Mouse (Mus musculus) gastrocnemius, postnatal 4 days (tissue): ENCODE measurements at regions not wholly inside any gene's neighbourhood (a gene's known extent, or its start where the extent isn't known, plus 50 kb on each side); places are given as distances from the start of the nearest gene placed in this dataset.
"Not testable (repeated sequence)": the region's sequence is repeated elsewhere in the genome, so short reads cannot be mapped to it uniquely, and the experiment has no call there.

Experiments
- DNase-seq, 2 experiments: peaks; one replicate each; pipeline ENCODE4 v3.0.0; 2021 to 2022; ENCODE audit warnings: low spot score in 2 of 2, mixed read lengths in 2 of 2

DNA sequence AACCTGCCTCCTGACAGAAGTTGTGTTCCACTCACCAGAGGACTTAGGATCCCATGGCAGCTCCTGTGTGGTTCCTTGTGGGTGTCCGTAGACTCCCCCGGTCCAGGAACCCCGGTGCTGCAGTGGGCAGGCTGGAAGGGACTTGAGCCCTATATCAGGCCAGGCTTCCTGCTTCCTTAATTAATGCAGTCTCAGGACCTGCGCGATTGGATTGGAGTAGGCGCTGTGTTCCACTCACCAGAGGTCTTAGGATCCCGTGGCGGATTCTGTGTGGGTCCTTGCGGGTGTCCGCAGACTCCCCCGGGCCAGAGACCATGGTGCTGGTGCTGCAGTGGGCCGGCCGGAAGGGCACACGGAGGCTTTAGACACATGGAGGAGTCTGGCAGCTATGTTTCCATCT lies 288.7 kb downstream of the Fut8 start:
- DNase-seq, result not testable (repeated sequence)

DNA sequence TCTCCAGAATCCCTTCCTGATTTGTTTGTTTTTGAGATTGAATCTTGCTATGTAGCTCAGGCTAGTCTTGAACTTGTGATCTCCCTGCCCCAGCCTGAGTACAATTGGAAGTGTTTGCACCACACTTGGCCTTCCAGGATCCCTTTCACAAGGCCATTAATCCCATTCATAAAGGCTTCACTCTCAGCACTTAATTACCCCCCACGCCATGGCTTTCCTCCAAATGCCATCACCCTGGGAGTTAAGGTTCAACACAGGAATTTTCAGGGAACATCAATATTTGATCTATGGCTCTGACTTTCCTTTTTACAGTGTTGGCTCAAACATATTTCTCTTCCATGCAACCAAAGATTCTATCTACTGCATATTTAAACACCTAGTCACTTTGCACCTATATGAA lies 289.6 kb downstream of the Fut8 start:
- no peak for DNase-seq

- no peak for DNase-seq
Observed at GRCm38 (mm10) chr12:77527953-77528865, 290.3 kb downstream of the Fut8 start.

DNA sequence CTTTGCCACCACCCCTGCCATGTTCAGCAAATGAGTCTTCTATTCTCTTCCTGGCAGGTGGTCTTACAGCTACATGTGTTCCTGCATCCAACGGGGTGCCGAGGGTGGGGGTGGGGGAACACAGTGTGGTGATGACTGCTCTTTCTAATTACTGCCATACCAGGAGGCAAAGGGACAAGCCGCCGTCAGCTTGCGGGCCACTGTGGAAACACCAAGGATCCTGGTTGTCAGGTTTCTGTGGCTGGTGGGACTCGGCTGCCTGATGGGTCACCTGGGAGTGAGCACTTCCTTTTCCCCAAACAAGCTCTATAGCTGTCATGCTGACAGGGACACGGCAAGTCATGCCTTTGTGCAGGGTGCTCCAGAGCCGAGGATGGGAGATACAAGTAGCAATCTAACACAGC lies 290.9 kb downstream of the Fut8 start:
- DNase-seq, result no peak

DNA sequence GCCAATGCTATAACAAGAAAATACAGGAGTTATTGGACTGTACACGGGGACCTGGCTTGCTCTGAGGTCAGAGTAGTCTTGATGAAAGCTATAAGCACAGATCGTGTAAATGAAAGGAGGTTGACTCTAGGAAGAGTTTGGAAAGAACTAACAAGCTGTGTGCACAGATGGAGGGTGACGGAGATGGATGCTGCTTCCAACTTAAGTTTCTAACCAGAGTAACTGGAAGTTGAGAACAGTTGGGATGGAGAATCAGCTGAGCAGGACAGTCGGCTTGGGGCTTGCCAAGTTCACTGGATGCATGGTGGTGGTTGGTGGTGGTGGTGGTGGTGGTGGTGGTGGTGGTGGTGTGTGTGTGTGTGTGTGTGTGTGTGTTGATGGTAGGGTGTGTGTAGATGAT lies 291.5 kb downstream of the Fut8 start:
- DNase-seq, result no peak

GRCm38 (mm10) chr12:77529955-77530354 lies 292.0 kb downstream of the Fut8 start:
- no peak for DNase-seq

GRCm38 (mm10) chr12:77531294-77531693 lies 293.4 kb downstream of the Fut8 start:
- no peak for DNase-seq

DNA sequence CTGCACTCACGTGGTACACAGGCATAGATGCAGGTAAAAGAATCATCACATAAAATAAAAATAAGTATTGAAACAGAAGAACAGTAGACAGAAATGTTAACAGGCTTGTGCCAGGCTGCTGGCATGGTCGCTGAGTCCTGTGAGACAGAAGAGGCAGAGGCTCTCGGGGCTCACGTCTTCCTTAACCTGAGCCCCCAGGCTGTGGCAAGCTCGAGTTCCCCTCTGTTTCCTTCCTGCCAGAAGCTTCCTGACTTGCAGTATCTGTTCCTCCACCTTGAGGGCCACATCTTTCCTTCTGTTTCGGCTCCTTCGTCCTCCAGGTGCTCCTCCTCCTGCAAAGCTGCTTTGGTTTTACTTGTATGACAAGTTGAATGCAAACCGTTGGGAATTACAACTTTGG lies 294.6 kb downstream of the Fut8 start:
- DNase-seq, result no peak

DNA sequence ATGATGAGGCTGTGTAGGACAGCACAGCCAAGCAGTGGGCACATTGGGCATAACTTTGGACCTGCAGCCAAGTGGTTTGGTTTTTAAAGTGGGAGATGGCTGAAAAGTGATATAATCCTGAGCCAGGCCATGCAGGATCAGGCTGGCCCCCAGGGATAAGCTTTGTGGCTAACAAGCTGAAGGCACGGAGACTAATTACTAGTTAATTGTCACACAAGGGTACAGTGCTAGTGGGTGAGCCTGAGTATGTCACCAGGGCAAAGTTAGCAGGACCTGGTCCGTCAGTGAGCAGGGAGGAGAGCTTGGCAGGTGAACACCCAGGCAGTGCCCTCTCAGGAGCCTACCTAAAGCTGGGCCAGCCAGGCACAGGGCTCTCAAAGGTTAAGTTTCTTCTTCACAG lies 295.7 kb downstream of the Fut8 start:
- DNase-seq, result no peak

DNA sequence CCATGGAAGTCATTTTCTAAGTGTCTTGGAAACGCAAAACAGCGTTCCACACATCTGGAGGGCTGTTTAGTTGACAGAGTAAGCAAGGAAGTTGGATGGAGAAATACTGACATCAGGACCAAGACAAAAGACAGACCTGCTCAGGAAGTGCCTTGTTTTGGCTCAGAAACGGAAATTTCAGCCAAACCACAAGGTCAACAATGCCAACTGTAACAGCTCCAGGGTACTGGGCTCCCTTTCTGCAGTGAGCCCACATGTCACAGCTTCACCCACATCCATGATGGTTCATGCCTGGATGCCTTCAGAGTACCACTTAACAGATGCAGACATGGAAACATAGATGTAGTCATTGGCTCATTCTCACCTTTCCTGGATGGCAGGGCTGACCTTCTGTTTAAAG lies 296.2 kb downstream of the Fut8 start:
- DNase-seq, result no peak

DNA sequence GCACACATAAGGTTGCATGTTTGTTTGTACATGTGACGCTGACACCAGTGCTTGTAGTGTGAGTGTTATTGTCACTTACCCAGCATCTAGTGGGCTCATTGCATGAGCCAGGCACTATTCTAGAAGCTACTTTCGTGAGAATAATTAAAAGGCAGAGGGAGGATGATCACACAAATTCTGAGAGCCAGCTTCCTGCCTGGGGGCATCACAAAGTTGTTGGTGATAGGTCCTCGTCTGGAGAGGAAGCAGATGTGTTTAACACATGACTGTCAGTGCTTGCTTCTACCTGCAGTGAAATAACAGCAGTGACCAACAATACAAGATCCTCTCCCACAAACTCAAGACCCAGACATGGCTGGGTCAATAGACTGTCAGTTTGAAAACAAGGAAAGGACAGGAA lies 297.2 kb downstream of the Fut8 start:
- DNase-seq, result no peak

DNA sequence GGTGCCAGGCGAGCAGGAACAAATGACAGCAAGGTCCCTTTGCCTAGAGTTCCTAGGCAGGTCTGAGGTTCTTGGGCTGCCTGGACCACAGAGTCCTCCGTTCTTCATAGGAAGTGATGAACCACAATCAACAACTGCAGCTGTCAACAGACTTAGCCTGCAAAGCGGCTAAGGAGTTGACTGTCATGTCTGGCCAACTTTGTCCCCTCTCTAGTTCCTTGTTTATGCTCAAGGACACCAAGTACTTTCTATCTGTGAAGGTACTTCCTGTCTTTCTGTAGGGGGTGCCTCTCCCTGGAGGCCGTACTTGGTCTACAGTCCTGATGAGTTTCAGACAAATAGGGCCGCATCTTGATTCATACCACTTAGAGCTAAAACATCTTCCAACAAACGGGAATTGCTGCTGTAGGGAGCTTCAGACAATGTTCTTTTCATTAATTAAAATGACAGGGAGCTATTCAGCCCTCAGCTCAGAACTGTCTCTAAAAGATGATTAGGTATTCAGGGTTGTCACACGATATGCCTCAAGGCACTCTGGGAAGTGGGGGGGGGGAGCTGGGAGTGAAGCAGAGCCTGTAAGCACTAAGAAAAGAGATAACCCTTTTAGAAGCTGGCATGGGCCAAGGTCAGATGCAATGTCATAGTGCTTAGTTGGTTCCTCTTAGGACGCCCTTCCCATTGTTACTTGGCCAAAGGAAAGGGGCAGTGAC lies 299.4 kb downstream of the Fut8 start:
- DNase-seq, result no peak

- DNase-seq, result no peak
Observed at GRCm38 (mm10) chr12:77539661-77540431, 301.9 kb downstream of the Fut8 start.

GRCm38 (mm10) chr12:77541051-77541765 lies 303.3 kb downstream of the Fut8 start:
- no peak for DNase-seq

GRCm38 (mm10) chr12:77541826-77542225 lies 303.9 kb downstream of the Fut8 start:
- no peak for DNase-seq

GRCm38 (mm10) chr12:77543651-77544050 lies 305.7 kb downstream of the Fut8 start:
- no peak for DNase-seq

DNA sequence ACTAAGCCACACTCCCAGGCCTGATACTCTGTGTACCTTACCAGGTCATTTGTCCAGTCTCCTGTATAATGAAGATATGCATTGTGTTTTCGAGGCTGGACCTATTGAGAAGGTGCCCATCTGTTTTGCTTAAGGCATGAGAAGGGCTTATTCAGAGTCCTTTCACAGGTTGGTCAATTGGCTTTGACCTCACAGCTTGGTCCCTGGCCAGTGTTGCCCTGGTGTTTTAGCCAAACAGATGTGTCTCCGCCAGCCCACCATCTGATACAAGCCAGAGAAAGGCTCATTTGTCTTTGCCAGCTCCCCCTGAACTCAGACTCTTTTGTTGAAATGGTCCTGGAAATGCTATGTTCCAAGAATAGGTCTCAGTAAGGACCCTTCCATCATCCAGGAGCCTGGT lies 308.2 kb downstream of the Fut8 start:
- DNase-seq, result no peak

DNA sequence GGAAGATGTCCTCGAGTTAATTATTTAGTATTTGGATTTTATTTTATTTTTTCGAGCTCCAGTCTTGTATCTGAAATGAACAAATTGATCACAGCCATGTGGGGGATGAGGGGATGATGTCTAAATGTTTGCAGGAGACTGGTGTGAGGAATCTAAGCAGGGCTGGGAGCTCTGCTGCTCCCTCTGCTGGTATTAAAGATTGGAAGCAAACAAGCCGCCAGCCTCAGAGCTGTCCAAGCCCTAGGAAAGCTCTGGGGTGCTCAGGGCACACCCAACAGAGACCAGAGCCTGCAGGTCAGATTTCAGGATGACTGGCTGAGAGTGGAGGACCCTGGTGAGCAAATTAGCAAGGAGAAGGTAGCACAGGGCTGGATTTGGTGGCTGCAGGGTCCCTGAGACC lies 330.4 kb downstream of the Fut8 start:
- DNase-seq, result peak in 1 of 2 experiments; percentile 17

DNA sequence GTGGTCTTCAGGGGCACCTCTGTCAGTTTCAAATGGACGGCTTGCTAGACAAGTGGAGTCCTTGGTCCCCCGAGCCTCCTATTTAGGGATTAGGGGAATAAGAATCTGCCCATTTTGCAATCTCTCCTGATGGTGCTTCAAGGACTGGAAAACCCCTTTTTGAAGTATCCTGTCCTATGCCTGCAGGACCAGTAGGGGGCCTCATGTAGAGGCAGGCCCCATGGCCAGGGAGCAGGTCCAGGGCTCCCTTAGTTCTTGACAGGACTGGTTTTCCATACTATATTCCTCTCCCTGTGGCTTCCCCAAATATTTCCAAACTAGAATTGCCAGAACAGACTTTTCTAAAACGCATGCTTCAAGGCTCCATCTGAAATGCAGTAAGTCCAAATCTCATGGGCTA lies 332.6 kb downstream of the Fut8 start:
- peak in 1 of 2 experiments; percentile 12 for DNase-seq

DNA sequence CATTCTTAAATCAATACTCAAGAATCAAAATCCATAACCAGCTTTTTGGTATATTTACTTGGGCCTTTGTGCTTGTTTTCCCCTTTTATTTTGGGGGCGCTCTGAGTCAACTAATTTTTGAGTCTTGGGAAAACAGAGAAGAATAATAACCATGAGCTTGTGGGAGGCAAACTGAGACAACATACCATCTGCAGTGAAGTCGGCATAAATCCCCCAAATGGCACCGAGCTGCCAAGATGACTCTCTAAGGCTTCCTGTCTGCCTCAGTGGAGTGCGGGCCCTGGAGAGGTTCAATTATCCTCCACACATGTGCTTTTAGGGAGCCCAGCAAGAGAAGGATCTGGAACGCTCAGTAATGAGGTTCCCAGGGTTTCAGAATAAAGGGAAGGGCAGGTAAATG lies 333.1 kb downstream of the Fut8 start:
- no peak for DNase-seq

DNA sequence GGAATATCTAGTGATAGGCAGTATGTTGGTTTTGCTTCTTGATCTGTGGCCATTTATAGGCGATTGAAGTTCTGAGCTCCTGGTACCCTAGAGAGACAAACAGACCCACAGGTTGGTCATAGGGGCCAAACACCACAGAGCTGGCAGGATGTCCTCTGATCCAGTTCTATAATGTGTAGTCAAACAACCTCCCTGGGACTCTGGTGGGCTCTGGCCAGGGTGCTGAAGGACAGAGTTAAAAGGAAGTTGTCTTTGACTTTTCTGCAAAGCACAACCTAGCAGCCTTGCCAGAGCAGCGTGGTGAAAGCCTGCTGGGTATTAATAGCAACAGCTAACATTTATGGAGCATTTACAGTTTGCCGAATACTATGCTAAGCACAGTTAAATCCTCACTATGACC lies 337.1 kb downstream of the Fut8 start:
- no peak for DNase-seq
